In the genomic region with DNA sequence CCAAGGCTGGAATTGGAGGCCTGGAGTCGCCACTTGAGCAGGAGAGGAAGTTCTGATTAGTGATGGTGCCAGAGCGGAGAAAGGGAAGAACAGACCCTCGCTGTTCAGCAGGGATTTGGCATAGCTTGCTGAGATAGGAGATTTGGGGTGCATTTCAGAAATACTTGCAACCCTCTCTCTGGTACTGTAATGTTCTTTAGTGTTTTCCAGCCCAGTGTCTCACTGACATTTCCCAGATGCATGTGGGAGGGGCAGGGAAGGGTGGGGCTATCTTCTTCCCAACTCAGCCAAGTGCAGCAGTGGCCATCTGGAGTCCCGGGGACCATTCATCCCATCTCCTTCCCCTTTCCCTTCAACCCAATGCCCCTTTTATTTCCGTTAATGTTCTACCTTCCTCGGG, we compare ENCODE assay signal across 11 mouse cellular contexts. TPM values are rescaled to one million over a fixed set of nuclear protein-coding genes. Genes with fewer than 3 reads are reported as not detected.
DNase-seq lines count a peak whose midpoint lies in the region; ATAC-seq and TF ChIP-seq lines count a peak whose summit lies in the region.
"Had no signal": no experiment of that assay in that cellular context is flagged by ENCODE, and none has a peak within 500 bp of the region (broad histone marks: within the 10 kb centered on the region; RNA-seq: fewer than 3 reads in every experiment).

No protein-coding gene starts in this region.

- H3K27ac ChIP-seq in liver, embryonic 13.5 days, result peak overlapping the region; percentile 53
- H3K27ac ChIP-seq in liver, embryonic 11.5 days (ENCODE audit: low read depth, low read length), result no peak overlapping the region
- no peak overlapping the region for H3K27ac ChIP-seq in heart, adult 2 months
- H3K27ac ChIP-seq in heart, embryonic 14.5 days (replicated peaks in 1 of 2; ENCODE audit: control insufficient read depth in 1 of 2, insufficient read depth in 1 of 2, low read depth in 2 of 2, low read length in 2 of 2), result peak overlapping the region in 1 of 2 experiments; percentile 55; a peak in 2 of 4 replicates
- H3K27ac ChIP-seq in stomach, embryonic 14.5 days (ENCODE audit: low read length), result peak overlapping the region; percentile 78
- H3K27ac ChIP-seq: forebrain, embryonic 13.5 days; neural tube, embryonic 13.5 days had no signal

- H3K27me3 ChIP-seq in liver, embryonic 13.5 days, result no peaks in the 10 kb centered on the region
- no peaks in the 10 kb centered on the region for H3K27me3 ChIP-seq in liver, embryonic 11.5 days (replicated peaks; ENCODE audit: control insufficient read depth, insufficient read depth, low read length)
- H3K27me3 ChIP-seq in heart, adult 2 months (ENCODE audit: control insufficient read depth, insufficient read depth, low read length), result no peaks in the 10 kb centered on the region
- H3K27me3 ChIP-seq in heart, embryonic 14.5 days (ENCODE audit: control insufficient read depth, insufficient read depth, low read length), result no peaks in the 10 kb centered on the region
- H3K27me3 ChIP-seq in stomach, embryonic 14.5 days (ENCODE audit: control insufficient read depth, insufficient read depth, low read length), result no peaks in the 10 kb centered on the region
- H3K27me3 ChIP-seq: forebrain, embryonic 13.5 days; neural tube, embryonic 13.5 days had no signal

- intact Hi-C loops in heart, adult 2 months (cut with DNase I), result loop anchor here (5.0 kb wide), 1 partner anchor 32 kb away; no protein-coding TSS in a partner anchor

- DNase-seq in liver, embryonic 13.5 days, result no peak
- no peak for DNase-seq in liver, embryonic 11.5 days (ENCODE audit: low spot score)
- peak in 1 of 2 experiments; percentile 25 for DNase-seq in heart, adult 2 months
- DNase-seq in spleen, postnatal 14 days (ENCODE audit: low spot score in 2 of 2), result no peak
- no peak for DNase-seq in right cerebral cortex, postnatal 36 days (ENCODE audit: low spot score in 2 of 2)
- DNase-seq: cerebellum, adult 2 months; midbrain, embryonic 14.5 days had no signal

- TF ChIP-seq POLR2A in heart, adult 2 months (IDR thresholded peaks at IDR 0.05; ENCODE audit: insufficient read depth, low read depth, low read length), result no peak

- H3K9ac ChIP-seq in liver, embryonic 13.5 days, result no peak overlapping the region
- no peak overlapping the region for H3K9ac ChIP-seq in liver, embryonic 11.5 days (ENCODE audit: low read depth, low read length)
- H3K9ac ChIP-seq in heart, adult 2 months (ENCODE audit: low read depth, low read length), result no peak overlapping the region
- H3K9ac ChIP-seq in heart, embryonic 14.5 days (ENCODE audit: low read length), result no peak overlapping the region
- H3K9ac ChIP-seq in stomach, embryonic 14.5 days (replicated peaks; ENCODE audit: low read depth, low read length), result no peak overlapping the region
- H3K9ac ChIP-seq: forebrain, embryonic 13.5 days; neural tube, embryonic 13.5 days had no signal

- no peak overlapping the region for H3K4me3 ChIP-seq in liver, embryonic 13.5 days (replicated peaks)
- H3K4me3 ChIP-seq in liver, embryonic 11.5 days (ENCODE audit: low read depth, low read length), result no peak overlapping the region
- H3K4me3 ChIP-seq in heart, adult 2 months, result no peak overlapping the region
- H3K4me3 ChIP-seq in heart, embryonic 14.5 days (ENCODE audit: control insufficient read depth in 1 of 2, insufficient read depth in 1 of 2, low read depth in 1 of 2, low read length in 2 of 2), result no peak overlapping the region
- H3K4me3 ChIP-seq in stomach, embryonic 14.5 days (ENCODE audit: low read depth, low read length), result no peak overlapping the region
- H3K4me3 ChIP-seq: forebrain, embryonic 13.5 days; neural tube, embryonic 13.5 days had no signal

- H3K9me3 ChIP-seq in liver, embryonic 13.5 days (replicated peaks), result no peaks in the 10 kb centered on the region
- no peaks in the 10 kb centered on the region for H3K9me3 ChIP-seq in liver, embryonic 11.5 days (ENCODE audit: control insufficient read depth, low read length)
- no peaks in the 10 kb centered on the region for H3K9me3 ChIP-seq in heart, embryonic 14.5 days (ENCODE audit: control insufficient read depth, low read length)
- H3K9me3 ChIP-seq in stomach, embryonic 14.5 days (ENCODE audit: control insufficient read depth, low read depth, low read length), result no peaks in the 10 kb centered on the region
- H3K9me3 ChIP-seq: forebrain, embryonic 13.5 days; neural tube, embryonic 13.5 days had no signal

- no peak for TF ChIP-seq CTCF in heart, adult 2 months (IDR thresholded peaks at IDR 0.05)

- peaks cover 43% of the 10 kb centered on the region for H3K4me1 ChIP-seq in liver, embryonic 13.5 days (replicated peaks)
- peaks cover 5% of the 10 kb centered on the region for H3K4me1 ChIP-seq in liver, embryonic 11.5 days (replicated peaks; ENCODE audit: control insufficient read depth, insufficient read depth, low read length)
- H3K4me1 ChIP-seq in heart, adult 2 months (ENCODE audit: control insufficient read depth, insufficient read depth, low read length), result peaks cover 2% of the 10 kb centered on the region; the same call in 1 of the 2 replicates
- H3K4me1 ChIP-seq in heart, embryonic 14.5 days (ENCODE audit: control insufficient read depth in 2 of 2, insufficient read depth in 2 of 2, low read length in 2 of 2), result peaks cover 8 to 10% of the 10 kb centered on the region in 2 experiments; a peak in 3 of 4 replicates
- H3K4me1 ChIP-seq in stomach, embryonic 14.5 days (ENCODE audit: control insufficient read depth, insufficient read depth, low read length), result peaks cover 8% of the 10 kb centered on the region; the same call in 1 of the 2 replicates
- H3K4me1 ChIP-seq: forebrain, embryonic 13.5 days; neural tube, embryonic 13.5 days had no signal

- no peaks in the 10 kb centered on the region for H3K36me3 ChIP-seq in liver, embryonic 13.5 days
- no peaks in the 10 kb centered on the region for H3K36me3 ChIP-seq in liver, embryonic 11.5 days (ENCODE audit: control insufficient read depth, insufficient read depth, low read length)
- H3K36me3 ChIP-seq in heart, adult 2 months (ENCODE audit: control insufficient read depth, insufficient read depth, low read length), result no peaks in the 10 kb centered on the region
- H3K36me3 ChIP-seq in heart, embryonic 14.5 days (ENCODE audit: control insufficient read depth, insufficient read depth, low read length), result no peaks in the 10 kb centered on the region
- no peaks in the 10 kb centered on the region for H3K36me3 ChIP-seq in stomach, embryonic 14.5 days (ENCODE audit: control insufficient read depth, insufficient read depth, low read length)
- H3K36me3 ChIP-seq: neural tube, embryonic 13.5 days had no signal

- WGBS in liver, embryonic 13.5 days (ENCODE audit: insufficient replicate concordance), result 69% methylated on average over 6 of the region's 6 CpGs
- 64% methylated on average over 6 of the region's 6 CpGs for WGBS in liver, embryonic 11.5 days
- WGBS in heart, adult 2 months, result 37% methylated on average over 6 of the region's 6 CpGs
- 26% methylated on average over 6 of the region's 6 CpGs for WGBS in heart, embryonic 14.5 days
- 39% methylated on average over 6 of the region's 6 CpGs for WGBS in stomach, embryonic 14.5 days

- H3K79me2 ChIP-seq in heart, adult 2 months (replicated peaks; ENCODE audit: control insufficient read depth, insufficient read depth, low read length), result no peaks in the 10 kb centered on the region

- 0 out of 2 replicates have a peak, but pooled peaks have one; percentile 16 for TF ChIP-seq EP300 in heart, adult 2 months (IDR thresholded peaks at IDR 0.05; ENCODE audit: insufficient read depth, low read depth, low read length)

- H3K4me2 ChIP-seq in liver, embryonic 13.5 days, result no peak overlapping the region
- H3K4me2 ChIP-seq in liver, embryonic 11.5 days, result no peak overlapping the region
- H3K4me2 ChIP-seq in heart, embryonic 14.5 days (ENCODE audit: low read length), result 0 out of 2 replicates have a peak overlapping the region, but pooled peaks have one; percentile 2
- no peak overlapping the region for H3K4me2 ChIP-seq in stomach, embryonic 14.5 days (replicated peaks; ENCODE audit: low read depth, low read length)
- H3K4me2 ChIP-seq: forebrain, embryonic 13.5 days; neural tube, embryonic 13.5 days had no signal

- no peak for ATAC-seq in liver, embryonic 13.5 days (ENCODE audit: low read depth)
- no peak for ATAC-seq in liver, embryonic 11.5 days (replicated peaks; ENCODE audit: low FRiP score)
- ATAC-seq in heart, embryonic 14.5 days (ENCODE audit: insufficient number of reproducible peaks, insufficient read depth, low FRiP score, low read depth), result peak; percentile 51; the same call in 1 of the 2 replicates
- ATAC-seq in stomach, embryonic 14.5 days (ENCODE audit: insufficient number of reproducible peaks, insufficient read depth, low FRiP score, low read depth), result peak; percentile 54; the same call in 1 of the 2 replicates
- ATAC-seq: forebrain, embryonic 13.5 days had no signal

RNA-seq across cellular contexts. Expression of a gene that starts 51.6 kb away (rescaled TPM):
- 28.0 and 28.4 TPM in 2 replicates for polyA plus RNA-seq in liver, embryonic 13.5 days (2015; fragmentation: Nextera tagmentation; extraction: Ambion mirVana)
- polyA plus RNA-seq in liver, embryonic 11.5 days (2014; fragmentation: Nextera tagmentation; extraction: Ambion mirVana), result 43.1 and 45.9 TPM in 2 replicates
- 10 to 100 TPM; 15.7 to 15.9 TPM for total RNA-seq in heart, adult 2 months (2021)
- polyA plus RNA-seq in heart, adult 2 months (2012; rRNA removed), result 13.2 and 15.6 TPM in 2 replicates
- 18.3 and 18.7 TPM in 2 replicates for polyA plus RNA-seq in heart, embryonic 14.5 days (2014; fragmentation: Nextera tagmentation; extraction: Ambion mirVana)
- polyA plus RNA-seq in stomach, embryonic 14.5 days (2014; fragmentation: Nextera tagmentation; extraction: Ambion mirVana), result 22.1 and 22.3 TPM in 2 replicates

RNA-seq across cellular contexts. Expression of a gene that starts 51.7 kb away (rescaled TPM):
- 26.0 and 26.1 TPM in 2 replicates for polyA plus RNA-seq in liver, embryonic 13.5 days (2015; fragmentation: Nextera tagmentation; extraction: Ambion mirVana)
- polyA plus RNA-seq in liver, embryonic 11.5 days (2014; fragmentation: Nextera tagmentation; extraction: Ambion mirVana), result 48.9 and 53.3 TPM in 2 replicates
- 10 to 100 TPM; 13.5 to 15.0 TPM for total RNA-seq in heart, adult 2 months (2021)
- polyA plus RNA-seq in heart, adult 2 months (2012; rRNA removed), result 17.4 and 25.1 TPM in 2 replicates
- polyA plus RNA-seq in heart, embryonic 14.5 days (2014; fragmentation: Nextera tagmentation; extraction: Ambion mirVana), result 28.6 and 30.9 TPM in 2 replicates
- polyA plus RNA-seq in stomach, embryonic 14.5 days (2014; fragmentation: Nextera tagmentation; extraction: Ambion mirVana), result 47.1 and 49.4 TPM in 2 replicates

RNA-seq across cellular contexts. Expression of a gene that starts 51.7 kb away (rescaled TPM):
- 1.8 TPM in 2 replicates for polyA plus RNA-seq in liver, embryonic 13.5 days (2015; fragmentation: Nextera tagmentation; extraction: Ambion mirVana)
- 1.5 and 2.5 TPM in 2 replicates for polyA plus RNA-seq in liver, embryonic 11.5 days (2014; fragmentation: Nextera tagmentation; extraction: Ambion mirVana)
- total RNA-seq in heart, adult 2 months (2021), result 1 to 10 TPM; 2.8 TPM
- polyA plus RNA-seq in heart, adult 2 months (2012; rRNA removed), result 0.27 and 1.5 TPM in 2 replicates
- polyA plus RNA-seq in heart, embryonic 14.5 days (2014; fragmentation: Nextera tagmentation; extraction: Ambion mirVana), result 1.7 and 2.2 TPM in 2 replicates
- 1.5 and 2.8 TPM in 2 replicates for polyA plus RNA-seq in stomach, embryonic 14.5 days (2014; fragmentation: Nextera tagmentation; extraction: Ambion mirVana)

RNA-seq across cellular contexts. Expression of a gene that starts 54.9 kb away (rescaled TPM):
- polyA plus RNA-seq in liver, embryonic 13.5 days (2015; fragmentation: Nextera tagmentation; extraction: Ambion mirVana), result 387 and 400 TPM in 2 replicates
- 525 and 530 TPM in 2 replicates for polyA plus RNA-seq in liver, embryonic 11.5 days (2014; fragmentation: Nextera tagmentation; extraction: Ambion mirVana)
- 10 to 100 TPM; 75.9 to 83.7 TPM for total RNA-seq in heart, adult 2 months (2021)
- 75.1 and 77.5 TPM in 2 replicates for polyA plus RNA-seq in heart, adult 2 months (2012; rRNA removed)
- 466 and 469 TPM in 2 replicates for polyA plus RNA-seq in heart, embryonic 14.5 days (2014; fragmentation: Nextera tagmentation; extraction: Ambion mirVana)
- 425 and 428 TPM in 2 replicates for polyA plus RNA-seq in stomach, embryonic 14.5 days (2014; fragmentation: Nextera tagmentation; extraction: Ambion mirVana)

RNA-seq across cellular contexts. Expression of a gene that starts 57.6 kb away (rescaled TPM):
- polyA plus RNA-seq in liver, embryonic 13.5 days (2015; fragmentation: Nextera tagmentation; extraction: Ambion mirVana), result 14.4 and 14.5 TPM in 2 replicates
- 20.7 and 21.3 TPM in 2 replicates for polyA plus RNA-seq in liver, embryonic 11.5 days (2014; fragmentation: Nextera tagmentation; extraction: Ambion mirVana)
- total RNA-seq in heart, adult 2 months (2021), result 10 to 100 TPM; 10.8 to 12.5 TPM
- polyA plus RNA-seq in heart, adult 2 months (2012; rRNA removed), result 14.2 and 21.0 TPM in 2 replicates
- polyA plus RNA-seq in heart, embryonic 14.5 days (2014; fragmentation: Nextera tagmentation; extraction: Ambion mirVana), result 16.2 and 16.8 TPM in 2 replicates
- 24.5 and 27.3 TPM in 2 replicates for polyA plus RNA-seq in stomach, embryonic 14.5 days (2014; fragmentation: Nextera tagmentation; extraction: Ambion mirVana)

Comparison
In these comparisons a context has a peak if more than half of its experiments do, and no peak if none do; other contexts are left out.
1. H3K27ac ChIP-seq: peak in liver, embryonic 13.5 days (single experiment) and stomach, embryonic 14.5 days (single experiment); none in liver, embryonic 11.5 days (single experiment) and heart, adult 2 months (single experiment).
2. ATAC-seq: peak in heart, embryonic 14.5 days (single experiment) and stomach, embryonic 14.5 days (single experiment); none in liver, embryonic 13.5 days (single experiment) and liver, embryonic 11.5 days (single experiment).